Mouse (Mus musculus) urinary bladder, adult 2 months (tissue): ENCODE results near the gene Rbms2. TPM values are rescaled to one million over a fixed set of nuclear protein-coding genes. Genes with fewer than 3 reads are reported as not detected.
"Not testable (repeated sequence)": the region's sequence is repeated elsewhere in the genome, so short reads cannot be mapped to it uniquely, and the experiment has no call there.

Source experiments
- DNase-seq: peaks from one replicate; pipeline ENCODE4 v3.0.0; 2022; ENCODE audit warnings: low spot score
- polyA plus RNA-seq: library from polyadenylated mRNA; depleted of rRNA; stranded (reverse); fragments of >200 nt; gene quantifications from 2 replicates; pipeline ENCODE4 v1.2.3, GENCODE M21; 2012; rRNA removed

The Rbms2 gene
- polyA plus RNA-seq, 1 experiment: 88.2 TPM

DNA sequence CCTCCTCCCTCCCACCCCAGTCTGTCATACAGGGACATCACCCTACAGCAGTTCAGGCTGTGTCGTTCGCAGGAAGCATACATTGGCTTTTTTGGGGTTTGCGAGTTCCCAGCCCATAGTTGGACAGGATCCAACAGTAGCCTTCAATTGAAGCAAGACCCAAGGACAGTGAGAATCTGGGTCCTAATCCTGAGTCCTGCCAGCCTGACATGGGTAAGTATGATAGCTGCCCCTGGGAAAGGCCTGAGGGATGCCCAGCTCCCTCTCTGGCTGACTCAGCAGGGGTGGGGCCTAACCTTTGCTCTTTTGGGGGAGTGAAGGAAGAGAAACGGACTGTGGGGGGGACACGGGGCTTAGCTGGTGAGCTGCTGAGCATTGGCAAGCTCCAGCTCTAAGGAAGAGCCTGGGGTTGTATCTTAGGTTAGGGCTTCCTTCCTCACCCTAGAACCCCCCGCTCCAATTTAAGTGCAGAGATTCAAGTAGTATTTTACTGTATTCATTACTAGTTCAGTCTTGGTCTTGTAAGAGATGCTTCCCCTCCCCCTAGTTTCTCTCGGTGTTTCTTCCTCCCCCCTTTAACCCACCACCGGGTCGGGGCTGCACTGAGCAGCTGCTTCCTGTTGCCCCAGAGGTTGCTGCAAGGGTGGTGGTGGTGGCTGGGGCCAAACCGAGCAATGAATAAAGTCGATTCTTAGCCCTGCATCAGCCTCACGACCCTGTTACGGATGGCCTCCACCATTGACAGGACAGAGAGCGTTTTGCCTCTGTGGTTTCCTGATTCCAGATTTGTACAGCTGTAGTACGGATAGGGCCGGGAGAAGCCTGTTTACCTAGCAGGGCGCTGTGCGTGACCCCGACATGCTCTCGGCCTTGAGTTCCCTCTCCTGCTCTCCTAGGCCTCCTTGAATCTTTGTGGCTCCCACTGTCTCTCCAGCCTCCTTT is 88.3 kb downstream of the Rbms2 start, which contains the start of gene Baz2a:
Gene Baz2a, plus strand, starts transcription at position 14 of the 942 bp plus-strand sequence.
- peak; percentile 49 for DNase-seq

DNA sequence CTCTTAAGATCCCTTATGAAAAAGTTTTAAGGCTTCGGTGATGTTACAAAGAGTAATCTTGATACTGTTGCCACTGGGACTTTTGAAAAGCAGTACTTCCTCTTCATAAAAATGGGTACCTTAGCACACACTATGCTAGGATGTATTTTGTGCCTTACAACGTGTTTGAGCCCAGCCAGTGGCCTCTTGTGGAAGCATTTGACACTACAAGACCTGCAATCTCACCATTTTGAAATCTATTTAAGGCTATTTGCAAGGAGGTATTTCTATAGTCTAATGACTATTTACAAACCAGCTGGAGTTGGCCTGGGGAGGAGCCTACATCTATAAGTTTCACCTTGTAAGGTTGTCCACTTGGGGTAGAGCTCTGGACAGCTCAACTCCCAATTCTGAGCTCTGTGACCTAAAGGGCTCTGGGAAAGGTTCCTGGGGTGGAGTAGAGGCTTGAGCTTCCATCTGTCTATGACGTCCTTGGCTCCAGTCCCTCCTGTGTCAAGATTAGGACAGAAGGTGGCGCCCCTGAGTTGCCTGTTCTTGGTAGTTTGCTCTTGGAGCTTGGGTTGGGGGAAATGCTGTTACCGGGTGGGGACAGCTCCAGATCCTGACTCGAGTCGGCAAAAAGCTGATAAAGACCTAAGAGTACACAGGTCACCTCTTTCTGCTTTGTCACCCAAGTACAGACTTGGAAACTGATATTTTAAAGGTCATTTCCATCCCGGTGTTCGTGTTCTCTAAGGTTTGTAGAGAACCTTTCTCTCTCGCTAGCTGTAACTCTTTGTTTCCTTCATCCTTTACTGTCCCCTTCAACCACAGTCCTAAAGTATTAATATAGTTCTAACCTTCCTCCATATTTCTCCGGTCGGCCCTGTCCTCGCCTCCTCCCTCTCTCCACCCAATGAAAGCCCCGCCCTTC is 89.2 kb downstream of the Rbms2 start:
- DNase-seq: peak; percentile 54

DNA sequence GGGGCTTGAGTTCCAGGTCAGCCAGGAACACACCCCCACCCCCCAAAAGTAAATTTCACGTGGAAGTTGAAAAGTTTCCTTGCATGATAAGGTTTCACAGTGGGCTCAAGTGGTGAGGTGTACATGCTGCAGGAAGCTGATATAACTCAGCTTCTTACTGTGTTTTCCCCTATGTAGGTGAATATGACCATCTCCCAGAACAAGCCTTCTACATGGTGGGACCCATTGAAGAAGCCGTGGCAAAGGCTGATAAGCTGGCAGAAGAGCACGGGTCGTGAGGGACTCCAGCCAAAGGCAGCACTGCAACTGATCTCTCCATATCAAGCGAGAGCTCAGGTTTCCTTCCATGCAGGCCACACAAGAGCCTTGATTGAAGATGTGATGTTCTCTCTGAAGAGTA is 90.3 kb downstream of the Rbms2 start:
- no peak for DNase-seq

DNA sequence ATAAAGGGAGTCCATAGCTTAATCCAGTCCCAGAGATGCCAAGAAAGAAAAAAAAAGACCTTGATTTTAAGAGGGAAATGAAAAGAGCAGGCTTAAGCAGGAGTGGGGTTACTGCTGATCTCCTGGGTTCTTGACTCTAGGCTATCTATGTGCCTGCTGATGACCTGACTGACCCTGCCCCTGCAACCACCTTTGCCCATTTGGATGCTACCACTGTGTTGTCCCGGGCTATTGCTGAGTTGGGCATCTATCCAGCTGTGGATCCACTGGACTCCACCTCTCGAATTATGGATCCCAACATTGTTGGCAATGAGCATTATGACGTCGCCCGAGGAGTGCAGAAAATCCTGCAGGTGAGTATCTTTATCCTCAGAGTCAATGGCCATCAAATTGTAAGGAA is 91.9 kb downstream of the Rbms2 start:
- no peak for DNase-seq

DNA sequence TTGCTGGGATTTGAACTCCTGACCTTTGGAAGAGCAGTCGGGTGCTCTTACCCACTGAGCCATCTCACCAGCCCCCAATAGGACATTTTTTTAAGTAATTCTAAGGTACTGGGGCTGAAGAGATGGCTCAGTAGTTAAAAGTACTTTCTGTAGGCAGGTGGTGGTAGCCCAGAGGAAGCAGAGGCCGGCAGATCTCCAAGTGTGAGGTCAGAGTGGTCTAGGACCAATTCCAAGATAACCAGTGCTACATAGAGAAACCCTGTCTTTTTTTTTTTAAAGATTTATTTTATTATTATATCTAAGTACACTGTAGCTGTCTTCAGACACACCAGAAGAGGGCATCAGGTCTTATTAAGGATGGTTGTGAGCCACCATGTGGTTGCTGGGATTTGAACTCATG is 92.9 kb downstream of the Rbms2 start:
- DNase-seq: not testable (repeated sequence)

DNA sequence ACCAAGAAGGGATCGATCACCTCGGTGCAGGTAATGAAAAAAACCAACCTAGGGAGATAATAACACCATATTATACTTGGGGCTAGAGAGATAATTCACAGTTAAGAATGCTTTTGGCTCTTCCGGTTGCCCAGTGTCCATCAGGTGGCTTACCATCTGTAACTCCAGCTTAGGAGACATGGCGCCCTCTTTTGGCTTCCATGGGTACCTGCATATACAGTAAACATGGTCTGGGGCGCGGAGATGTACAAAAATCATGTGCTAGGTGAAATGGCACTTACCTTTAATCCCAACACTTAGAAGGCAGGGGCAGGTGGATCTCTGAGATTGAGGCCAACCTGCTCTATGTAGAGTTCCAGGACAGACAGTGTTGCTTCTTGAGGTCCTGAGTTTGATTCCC is 93.7 kb downstream of the Rbms2 start:
- DNase-seq: no peak

DNA sequence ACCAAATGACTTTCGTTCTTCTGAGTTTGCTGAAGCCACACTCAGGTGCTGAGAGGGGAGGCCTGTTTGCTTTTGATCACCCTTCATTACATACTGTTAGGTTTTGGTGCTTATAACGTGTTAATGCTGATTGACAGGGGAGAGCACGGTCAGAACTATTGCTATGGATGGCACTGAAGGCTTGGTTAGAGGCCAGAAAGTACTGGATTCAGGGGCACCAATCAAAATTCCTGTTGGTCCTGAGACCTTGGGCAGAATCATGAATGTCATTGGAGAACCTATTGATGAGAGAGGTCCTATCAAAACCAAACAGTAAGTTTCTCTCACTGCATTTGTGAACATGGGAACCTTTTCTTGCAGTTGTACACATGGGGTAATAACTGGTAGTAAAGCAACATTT is 95.9 kb downstream of the Rbms2 start:
- DNase-seq: no peak

DNA sequence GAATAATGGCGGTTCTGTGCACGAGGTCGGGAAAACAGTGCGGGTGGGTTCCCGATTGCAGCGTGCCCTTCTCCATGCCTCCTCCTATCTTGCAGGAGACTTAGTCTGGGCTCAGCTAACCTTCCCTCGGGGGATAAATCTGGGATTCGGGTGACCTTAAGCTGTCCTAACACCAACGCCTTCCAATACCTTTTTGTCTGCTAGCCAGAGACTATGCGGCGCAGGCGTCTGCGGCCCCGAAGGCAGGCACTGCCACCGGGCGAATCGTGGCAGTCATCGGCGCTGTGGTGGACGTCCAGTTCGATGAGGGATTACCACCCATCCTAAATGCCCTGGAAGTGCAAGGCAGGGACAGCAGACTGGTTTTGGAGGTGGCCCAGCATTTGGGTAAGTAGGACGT is 96.4 kb downstream of the Rbms2 start:
- DNase-seq: no peak

DNA sequence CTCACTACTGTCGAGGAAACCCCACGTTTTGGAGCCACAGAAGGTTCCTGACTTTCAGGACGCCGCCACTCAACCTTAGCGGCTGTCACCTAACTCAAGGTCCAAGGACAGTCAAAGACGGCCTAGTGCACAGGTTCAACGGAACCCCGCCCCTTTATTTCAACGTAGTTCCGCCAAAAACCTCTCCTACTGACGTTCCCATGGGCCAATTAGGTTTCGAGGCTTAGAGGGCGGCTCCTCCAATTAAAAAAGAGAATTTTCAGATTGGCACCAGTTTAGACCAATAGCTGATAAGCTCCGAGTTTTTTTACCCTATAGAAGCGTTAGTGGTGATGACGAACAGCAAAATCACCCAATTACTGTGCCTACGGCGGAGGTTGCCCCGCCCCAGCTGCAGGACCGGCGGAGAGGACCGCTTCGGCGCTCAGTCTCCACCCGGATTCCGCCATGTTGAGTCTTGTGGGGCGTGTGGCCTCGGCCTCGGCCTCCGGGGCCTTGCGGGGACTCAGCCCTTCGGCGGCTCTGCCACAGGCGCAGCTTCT is 97.1 kb downstream of the Rbms2 start, which contains the start of gene Atp5b:
Gene Atp5b, plus strand, starts transcription at position 394 of the 542 bp plus-strand sequence.
- DNase-seq: peak; percentile 85

DNA sequence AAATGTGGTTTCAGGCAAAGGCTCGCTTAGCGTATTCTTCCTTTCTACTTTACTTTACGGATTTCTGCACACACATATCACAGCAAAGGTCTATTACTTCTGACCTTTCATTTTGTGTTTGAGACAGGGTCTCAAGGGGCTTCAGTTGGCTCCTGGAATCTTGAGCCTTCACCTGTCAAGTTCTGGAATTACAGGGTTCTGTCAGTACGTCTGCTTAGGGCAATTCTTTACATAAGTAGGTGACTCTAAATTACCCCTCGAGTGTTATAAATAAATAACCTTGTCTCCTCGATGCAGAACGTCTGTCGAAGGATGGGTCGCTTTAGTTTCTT is 97.7 kb downstream of the Rbms2 start:
- DNase-seq: no peak

DNA sequence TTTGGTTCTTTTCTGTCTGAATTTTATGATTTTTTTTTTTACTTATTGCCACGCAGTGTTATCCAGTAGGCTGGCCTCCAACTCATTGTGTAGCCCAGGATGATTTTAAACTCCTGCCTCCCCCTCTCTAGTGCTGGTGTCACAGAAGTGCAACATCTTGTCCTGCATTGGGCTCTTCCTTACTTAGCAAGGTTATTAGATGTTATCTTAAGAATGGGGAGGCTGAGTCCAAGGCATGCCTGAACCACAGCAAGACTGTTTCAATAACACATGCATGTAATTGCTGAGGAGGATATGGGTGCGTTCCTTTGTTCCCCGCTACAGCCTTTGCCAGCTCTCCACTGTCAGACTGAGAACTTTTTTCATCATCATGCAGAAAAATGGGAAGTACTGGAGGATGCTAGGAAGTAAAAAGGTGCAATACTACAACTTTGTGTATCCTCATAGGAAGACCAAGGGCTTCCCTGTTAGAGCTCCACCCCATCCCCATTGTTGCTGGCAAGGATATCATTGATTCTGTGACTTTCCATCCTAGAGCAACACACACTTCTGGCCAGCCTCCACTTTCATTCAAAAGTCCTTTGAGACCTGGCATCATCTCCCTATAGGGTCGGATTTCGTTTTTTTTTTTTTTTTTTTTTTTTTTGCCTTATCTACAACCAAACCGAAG is 98.2 kb downstream of the Rbms2 start:
- DNase-seq: no peak

Other genes with a start within 250 kb of the Rbms2 start
- gene Hsd17b6, start 172.7 kb downstream of the Rbms2 start, polyA plus RNA-seq: 0.10 and 0.21 TPM in 2 replicates
- 6.5 and 9.6 TPM in 2 replicates for gene Prim1, start 165.1 kb downstream of the Rbms2 start, polyA plus RNA-seq
- gene Naca, start 144.7 kb downstream of the Rbms2 start, polyA plus RNA-seq: 331 and 455 TPM in 2 replicates
- gene Ptges3, start 121.3 kb downstream of the Rbms2 start, polyA plus RNA-seq: 72.0 and 90.7 TPM in 2 replicates
- gene Atp5b, start 97.0 kb downstream of the Rbms2 start, polyA plus RNA-seq: 1,011 and 1,131 TPM in 2 replicates
- gene Baz2a, start 88.7 kb downstream of the Rbms2 start, polyA plus RNA-seq: 29.1 and 31.5 TPM in 2 replicates
- 1.5 TPM in 2 replicates for gene Gls2, start 14.2 kb upstream of the Rbms2 start, polyA plus RNA-seq
- gene Spryd4, start 31.5 kb upstream of the Rbms2 start, polyA plus RNA-seq: 12.1 and 14.4 TPM in 2 replicates
- not detected in 2 replicates for gene Mip, start 45.5 kb upstream of the Rbms2 start, polyA plus RNA-seq
- 6.4 and 6.7 TPM in 2 replicates for gene Timeless, start 51.8 kb upstream of the Rbms2 start, polyA plus RNA-seq
- gene Apon, start 73.8 kb upstream of the Rbms2 start, polyA plus RNA-seq: 0.03 TPM in 1 of 2 replicates, not detected in the other
- 0.25 TPM in 2 replicates for gene Apof, start 88.4 kb upstream of the Rbms2 start, polyA plus RNA-seq
- gene Stat2, start 90.3 kb upstream of the Rbms2 start, polyA plus RNA-seq: 33.0 and 39.1 TPM in 2 replicates
- gene Il23a, start 118.5 kb upstream of the Rbms2 start, polyA plus RNA-seq: 0.12 TPM in 1 of 2 replicates, not detected in the other
- 27.9 and 31.7 TPM in 2 replicates for gene Pan2, start 123.0 kb upstream of the Rbms2 start, polyA plus RNA-seq
- gene Cnpy2, start 142.2 kb upstream of the Rbms2 start, polyA plus RNA-seq: 118 and 124 TPM in 2 replicates
- gene Cs, start 157.4 kb upstream of the Rbms2 start, polyA plus RNA-seq: 138 and 150 TPM in 2 replicates
- 63.6 and 66.9 TPM in 2 replicates for gene Coq10a, start 188.7 kb upstream of the Rbms2 start, polyA plus RNA-seq
- 19.9 and 26.5 TPM in 2 replicates for gene Ankrd52, start 196.8 kb upstream of the Rbms2 start, polyA plus RNA-seq
- not detected in 2 replicates for gene Slc39a5, start 220.9 kb upstream of the Rbms2 start, polyA plus RNA-seq
- gene Nabp2, start 231.2 kb upstream of the Rbms2 start, polyA plus RNA-seq: 47.2 and 50.1 TPM in 2 replicates
- 25.4 and 25.5 TPM in 2 replicates for gene Rnf41, start 231.4 kb upstream of the Rbms2 start, polyA plus RNA-seq